In genomic region chr15:86122261-86122949, GRCm38 (mm10) we compare ENCODE assay signal across 9 mouse cellular contexts.
DNase-seq lines count a peak whose midpoint lies in the region; ATAC-seq and TF ChIP-seq lines count a peak whose summit lies in the region.
"Had no signal": no experiment of that assay in that cellular context is flagged by ENCODE, and none has a peak within 500 bp of the region (broad histone marks: within the 10 kb centered on the region; RNA-seq: fewer than 3 reads in every experiment).

No protein-coding gene starts in this region.

- peak overlapping the region; percentile 20; the same call in 1 of the 2 replicates for H3K27ac ChIP-seq in kidney, adult 2 months (ENCODE audit: insufficient read depth, low read depth, low read length)
- no peak overlapping the region for H3K27ac ChIP-seq in kidney, embryonic 16.5 days (ENCODE audit: low read length)
- no peak overlapping the region for H3K27ac ChIP-seq in left cerebral cortex, adult 2 months
- H3K27ac ChIP-seq: neural tube, embryonic 15.5 days had no signal

- TF ChIP-seq CTCF in kidney, adult 2 months (conservative IDR thresholded peaks at IDR 0.05; ENCODE audit: insufficient read depth, insufficient read length, low read depth, low read length): no peak
- no peak for TF ChIP-seq CTCF in left cerebral cortex, adult 2 months (IDR thresholded peaks at IDR 0.05)

- intact Hi-C loops in left cerebral cortex, adult 2 months (cut with DNase I): loop anchor here (5.0 kb wide), 2 partner anchors 35 to 225 kb away; no protein-coding TSS in a partner anchor

- DNase-seq in kidney, adult 2 months: peak; percentile 95
- DNase-seq in adrenal gland, adult 2 months: peak; percentile 79
- peak; percentile 73 to 82 for DNase-seq in cerebellum, postnatal 36 days
- peak; percentile 68 for DNase-seq in kidney, postnatal 10 days
- no peak for DNase-seq in spleen, postnatal 4 days (ENCODE audit: low spot score in 2 of 2)
- DNase-seq in urinary bladder, postnatal 10 days (ENCODE audit: low spot score): no peak
- DNase-seq in left cerebral cortex, adult 2 months (ENCODE audit: extremely low spot score in 1 of 2, low spot score in 2 of 2): no peak

- no peak overlapping the region for H3K4me3 ChIP-seq in kidney, adult 2 months (ENCODE audit: insufficient read depth, low read depth, low read length)
- H3K4me3 ChIP-seq in kidney, embryonic 16.5 days (ENCODE audit: low read length): no peak overlapping the region
- no peak overlapping the region for H3K4me3 ChIP-seq in left cerebral cortex, adult 2 months
- H3K4me3 ChIP-seq: neural tube, embryonic 15.5 days had no signal

- no peaks in the 10 kb centered on the region for H3K27me3 ChIP-seq in kidney, adult 2 months (replicated peaks; ENCODE audit: control insufficient read depth, insufficient read depth, low read length)
- H3K27me3 ChIP-seq in kidney, embryonic 16.5 days (ENCODE audit: insufficient read depth, low read length): no peaks in the 10 kb centered on the region
- H3K27me3 ChIP-seq: neural tube, embryonic 15.5 days had no signal

- WGBS in kidney, adult 2 months: 45% methylated on average over 9 of the region's 9 CpGs
- 82% methylated on average over 9 of the region's 9 CpGs for WGBS in kidney, embryonic 16.5 days

- H3K4me1 ChIP-seq in kidney, adult 2 months (ENCODE audit: control insufficient read depth, insufficient read depth, low read length): peaks cover 20% of the 10 kb centered on the region
- H3K4me1 ChIP-seq in kidney, embryonic 16.5 days (ENCODE audit: insufficient read depth, low read length): 0 out of 2 replicates have a peak, but pooled peaks cover 9% of the 10 kb centered on the region

- no peak overlapping the region for H3K4me2 ChIP-seq in kidney, embryonic 16.5 days (replicated peaks; ENCODE audit: low read depth, low read length)
- H3K4me2 ChIP-seq: neural tube, embryonic 15.5 days had no signal

- no peak overlapping the region for H3K9ac ChIP-seq in kidney, embryonic 16.5 days (replicated peaks; ENCODE audit: low read length)
- H3K9ac ChIP-seq: neural tube, embryonic 15.5 days had no signal

- no peaks in the 10 kb centered on the region for H3K9me3 ChIP-seq in kidney, embryonic 16.5 days (ENCODE audit: low read length)
- H3K9me3 ChIP-seq: neural tube, embryonic 15.5 days had no signal

- no peak for ATAC-seq in kidney, embryonic 16.5 days (ENCODE audit: low FRiP score, low TSS enrichment)

- no peak for TF ChIP-seq POLR2A in kidney, adult 2 months (IDR thresholded peaks at IDR 0.05; ENCODE audit: low read depth, low read length)

- H3K36me3 ChIP-seq in kidney, adult 2 months (ENCODE audit: control insufficient read depth, insufficient read depth, low read length): no peaks in the 10 kb centered on the region
- peaks cover 36% of the 10 kb centered on the region for H3K36me3 ChIP-seq in kidney, embryonic 16.5 days (ENCODE audit: insufficient read depth, low read length)

Comparison
In these comparisons a context has a peak if more than half of its experiments do, and no peak if none do; other contexts are left out.
1. DNase-seq: peak in kidney, adult 2 months (single experiment), adrenal gland, adult 2 months (single experiment), cerebellum, postnatal 36 days (2 of 2) and kidney, postnatal 10 days (single experiment); none in spleen, postnatal 4 days (0 of 2), urinary bladder, postnatal 10 days (single experiment) and left cerebral cortex, adult 2 months (0 of 2).